Mouse (Mus musculus): ENCODE measurements at regions not wholly inside any gene's neighbourhood (a gene's known extent, or its start where the extent isn't known, plus 50 kb on each side); places are given as distances from the start of the nearest gene placed in this dataset.

GRCm38 (mm10) chr10:99825881-99826280 is 66.4 kb upstream of the Csl start:
- H3K27ac ChIP-seq: no peak overlapping the region
- H3K36me3 ChIP-seq: no peaks in the 10 kb centered on the region
- no peaks in the 10 kb centered on the region for H3K27me3 ChIP-seq
- no peak overlapping the region for H3K4me3 ChIP-seq
- WGBS: 81% methylated on average over 4 of the region's 4 CpGs
- no peaks in the 10 kb centered on the region for H3K4me1 ChIP-seq
- no peak overlapping the region for H3K9ac ChIP-seq
- no peak overlapping the region for H3K4me2 ChIP-seq (replicated peaks)
- ATAC-seq (ENCODE audit: low FRiP score, low read depth): no peak
- H3K9me3 ChIP-seq: no peaks in the 10 kb centered on the region

DNA sequence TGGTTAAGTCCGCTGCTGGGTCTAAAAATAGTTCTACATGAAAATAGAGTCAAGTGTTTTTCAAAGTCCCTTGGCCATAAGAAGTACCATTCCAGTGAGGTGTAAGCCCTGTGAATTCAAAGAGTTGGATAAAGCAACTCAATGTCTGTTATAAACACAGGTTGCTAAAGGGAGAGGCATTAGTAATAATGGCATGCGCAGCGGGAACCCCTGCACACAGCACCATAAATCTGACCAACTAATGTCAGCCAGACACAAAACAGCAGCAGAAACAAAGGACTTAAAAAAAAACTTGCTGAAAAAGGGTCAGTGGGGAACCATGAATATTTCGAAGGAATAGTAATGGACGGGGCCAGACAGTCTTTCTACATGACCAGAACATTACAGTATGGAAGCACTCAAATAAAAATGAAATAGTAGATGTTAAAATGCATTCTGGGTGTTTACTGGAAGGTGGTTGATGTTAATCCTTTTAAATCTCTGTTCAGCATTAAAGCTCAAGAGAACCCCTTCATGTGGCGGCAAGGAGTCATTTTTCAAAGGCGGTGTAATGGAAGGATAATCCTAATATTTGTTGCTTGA is 52.7 kb upstream of the Csl start:
- WGBS: 25% methylated on average over 7 of the region's 7 CpGs
- ATAC-seq (ENCODE audit: low FRiP score, low read depth): peak; percentile 69

DNA sequence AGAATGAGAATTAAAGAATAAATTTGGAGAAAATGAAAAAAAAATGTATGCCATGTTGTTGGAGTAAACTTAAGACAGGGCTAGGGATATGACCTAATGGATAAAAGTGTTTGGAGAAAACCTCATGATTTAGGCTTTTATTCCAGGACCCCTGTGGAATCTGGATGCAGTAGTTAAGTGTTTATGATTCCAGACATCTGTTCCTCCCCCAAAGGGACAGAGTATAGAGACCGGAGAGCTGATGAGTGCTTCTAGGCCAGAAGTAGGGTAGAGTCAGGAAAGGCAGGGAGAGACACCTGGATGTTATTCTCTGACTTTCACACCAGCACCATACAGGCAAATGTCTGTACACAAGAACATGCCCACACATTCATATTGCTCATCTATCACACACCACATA is 52.0 kb upstream of the Csl start:
- ATAC-seq (ENCODE audit: low FRiP score, low read depth): no peak
- H3K9ac ChIP-seq: no peak overlapping the region
- WGBS: 36% methylated on average over 1 of the region's 1 CpGs

More for the DNA sequence above, 52.7 kb upstream of the Csl start:
- no peaks in the 10 kb centered on the region for H3K36me3 ChIP-seq
- no peak overlapping the region for H3K4me3 ChIP-seq
- no peak overlapping the region for H3K27ac ChIP-seq
- H3K9ac ChIP-seq: no peak overlapping the region
- no peak overlapping the region for H3K4me2 ChIP-seq (replicated peaks)
- H3K27me3 ChIP-seq: no peaks in the 10 kb centered on the region
- no peaks in the 10 kb centered on the region for H3K9me3 ChIP-seq
- peaks cover 10% of the 10 kb centered on the region for H3K4me1 ChIP-seq

More for the DNA sequence above, 52.0 kb upstream of the Csl start:
- Histone ChIP-seq H3K27ac (no peak overlapping the region), H3K27me3 (no peaks in the 10 kb centered on the region), H3K4me1 (peaks cover 10% of the 10 kb centered on the region), H3K4me3 (no peak overlapping the region), H3K9me3 (no peaks in the 10 kb centered on the region), H3K36me3 (no peaks in the 10 kb centered on the region), H3K4me2 (replicated peaks) (no peak overlapping the region)

Data from limb, embryonic 13.5 days (tissue).